Mouse (Mus musculus) retina, adult 2 months (tissue): ENCODE data around the gene Phf21b.
"Not testable (repeated sequence)": the region's sequence is repeated elsewhere in the genome, so short reads cannot be mapped to it uniquely, and the experiment has no call there.

Experiments used
- DNase-seq: peaks from one replicate; pipeline ENCODE4 v3.0.0-alpha.2; 2012; ENCODE audit warnings: low read depth, low spot score

Phf21b gene

GRCm38 (mm10) chr15:84775421-84776174 lies 80.3 kb downstream of the Phf21b start:
- no peak for DNase-seq

DNA sequence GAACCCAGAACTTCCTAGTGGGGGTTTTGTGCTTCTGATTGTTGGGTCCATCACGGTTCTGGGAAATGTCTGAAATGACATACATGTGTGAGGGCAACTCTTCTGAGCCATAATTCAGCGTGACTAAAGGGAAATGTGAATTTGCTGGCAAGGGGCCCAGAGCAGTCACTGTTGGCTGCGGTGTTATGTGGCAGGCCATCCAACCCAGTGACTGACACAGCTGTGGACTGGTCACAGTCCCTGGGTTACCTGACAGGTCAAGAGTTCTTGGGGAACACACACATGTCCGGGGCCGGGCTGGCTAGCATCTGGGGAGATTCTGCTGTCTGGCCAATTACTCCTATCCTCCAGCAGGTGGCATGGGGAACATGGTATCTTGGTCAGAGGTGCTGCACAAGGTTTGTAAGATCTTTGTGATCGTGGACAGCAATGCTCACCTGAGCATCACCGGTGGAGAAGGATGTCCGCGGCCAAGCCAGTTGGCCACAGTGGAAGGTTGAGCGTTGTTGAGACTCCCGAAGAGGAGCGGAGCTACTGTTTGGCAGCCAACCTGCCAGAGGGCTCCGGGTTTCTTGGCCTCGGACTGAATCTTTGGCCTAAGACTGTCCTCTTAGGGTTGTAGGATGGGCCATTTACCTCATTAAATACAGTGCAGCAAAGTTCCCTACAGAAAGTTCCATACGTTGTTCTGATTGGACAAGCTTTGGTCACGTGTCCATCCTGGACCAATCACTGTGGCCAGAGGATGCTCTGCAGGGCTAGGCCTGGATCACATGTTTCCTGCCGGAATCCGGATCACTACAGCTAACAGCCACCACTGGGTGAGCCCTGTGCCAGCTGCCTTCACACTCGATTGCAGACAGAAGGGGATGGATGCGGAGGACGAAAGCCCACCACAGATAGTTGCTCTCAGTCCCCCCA lies 83.4 kb downstream of the Phf21b start:
- DNase-seq, result no peak

DNA sequence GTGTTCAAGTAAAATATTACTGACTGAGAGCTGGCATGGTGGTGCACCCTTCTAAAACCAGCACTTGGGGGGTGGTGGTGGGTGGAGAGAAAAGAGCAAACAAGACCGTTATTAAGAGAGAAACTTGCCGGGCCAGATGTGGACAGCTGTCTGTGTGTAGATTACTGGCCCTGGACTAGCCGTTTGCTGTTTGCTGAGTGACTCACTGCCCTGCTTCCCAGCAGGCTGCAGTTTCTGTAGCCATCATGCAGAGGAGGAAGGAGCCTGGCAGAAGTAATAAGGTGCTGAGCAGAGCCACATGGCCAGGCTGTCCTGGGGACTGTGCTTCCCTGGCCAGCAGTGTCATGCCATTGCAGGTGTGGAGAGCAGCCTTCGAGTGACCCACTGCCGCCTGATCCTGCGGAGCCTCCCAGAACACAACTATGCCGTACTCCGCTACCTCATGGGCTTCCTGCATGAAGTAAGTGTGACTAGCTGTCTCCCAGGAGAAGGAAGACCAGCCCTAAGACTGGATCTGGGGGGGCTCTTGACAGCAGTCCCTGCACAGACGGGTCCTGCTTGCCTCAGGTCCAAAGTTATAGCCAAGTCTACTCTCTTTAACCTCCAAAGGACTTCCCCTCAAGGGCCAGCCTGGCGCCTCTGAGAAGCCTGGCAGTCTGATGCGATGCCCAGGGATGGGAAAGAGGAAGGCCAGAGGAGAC lies 86.1 kb downstream of the Phf21b start:
- no peak for DNase-seq

- not testable (repeated sequence) for DNase-seq
Measured at GRCm38 (mm10) chr15:84768531-84768930, 87.3 kb downstream of the Phf21b start.

GRCm38 (mm10) chr15:84766621-84767020 lies 89.2 kb downstream of the Phf21b start:
- no peak for DNase-seq

GRCm38 (mm10) chr15:84763423-84763812 lies 92.4 kb downstream of the Phf21b start:
- DNase-seq, result no peak

- DNase-seq, result no peak
Measured at GRCm38 (mm10) chr15:84762712-84763422, 93.0 kb downstream of the Phf21b start.

GRCm38 (mm10) chr15:84758493-84758892 lies 97.4 kb downstream of the Phf21b start:
- DNase-seq, result no peak

DNA sequence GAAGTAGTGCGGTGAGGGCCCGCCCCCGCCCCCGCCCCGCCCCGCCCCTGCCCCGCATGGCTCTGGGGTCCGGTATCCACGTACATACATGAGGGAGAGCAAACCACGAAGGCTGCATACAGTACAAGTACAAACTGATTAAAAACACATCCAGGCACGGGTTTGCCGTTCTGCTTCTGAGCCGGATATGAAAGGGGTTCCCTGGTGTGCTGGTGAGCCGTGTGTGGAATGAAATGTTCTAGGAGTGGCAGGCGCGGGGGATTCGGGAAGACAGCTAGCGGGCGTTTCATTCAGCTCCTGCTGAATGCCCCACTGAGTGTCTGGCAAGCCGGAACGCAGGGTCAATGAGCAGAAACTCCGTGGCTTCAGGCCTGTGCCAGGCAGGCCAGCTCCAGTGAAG lies 99.4 kb downstream of the Phf21b start:
- DNase-seq, result no peak

DNA sequence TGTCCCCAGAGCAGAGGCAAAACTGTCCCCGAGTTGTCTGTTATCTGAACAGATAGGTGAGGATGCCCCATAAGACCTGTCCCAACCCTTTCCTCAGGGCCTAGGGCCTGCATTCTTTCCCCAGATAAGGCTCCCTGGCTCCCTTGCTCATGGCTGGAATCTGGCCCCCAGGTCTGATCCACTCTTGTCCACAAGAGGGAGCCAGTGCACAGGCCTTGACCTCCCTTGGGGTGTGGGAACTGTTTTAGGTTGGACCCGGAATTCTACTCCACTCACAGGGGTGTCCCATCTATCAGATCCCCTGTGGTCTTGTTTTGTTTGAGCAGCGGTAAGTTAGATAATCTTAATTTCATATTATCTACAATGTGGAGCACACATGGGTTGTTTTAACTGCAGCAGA lies 100.9 kb downstream of the Phf21b start:
- peak; percentile 44 for DNase-seq

DNA sequence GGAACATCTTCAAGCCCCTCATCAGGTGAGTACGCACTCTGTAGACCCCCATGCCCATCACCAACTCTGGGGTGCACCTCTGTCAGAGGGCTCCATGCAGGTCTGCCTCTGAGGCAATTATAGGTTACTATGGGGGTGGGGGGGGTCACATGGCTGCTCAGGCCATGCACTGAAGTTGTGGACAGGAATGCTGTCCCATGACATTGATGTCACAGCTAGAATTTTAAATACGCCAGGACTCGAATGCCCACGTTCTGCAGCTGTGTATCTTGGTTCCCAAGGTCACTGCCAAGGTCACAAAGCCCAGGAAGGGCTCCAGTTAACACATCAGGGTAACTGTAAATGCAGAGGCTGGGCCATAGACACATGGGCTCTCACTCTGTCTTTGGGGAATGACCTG lies 110.0 kb downstream of the Phf21b start:
- no peak for DNase-seq

- DNase-seq, result no peak
Measured at GRCm38 (mm10) chr15:84744308-84744707, 111.5 kb downstream of the Phf21b start.

DNA sequence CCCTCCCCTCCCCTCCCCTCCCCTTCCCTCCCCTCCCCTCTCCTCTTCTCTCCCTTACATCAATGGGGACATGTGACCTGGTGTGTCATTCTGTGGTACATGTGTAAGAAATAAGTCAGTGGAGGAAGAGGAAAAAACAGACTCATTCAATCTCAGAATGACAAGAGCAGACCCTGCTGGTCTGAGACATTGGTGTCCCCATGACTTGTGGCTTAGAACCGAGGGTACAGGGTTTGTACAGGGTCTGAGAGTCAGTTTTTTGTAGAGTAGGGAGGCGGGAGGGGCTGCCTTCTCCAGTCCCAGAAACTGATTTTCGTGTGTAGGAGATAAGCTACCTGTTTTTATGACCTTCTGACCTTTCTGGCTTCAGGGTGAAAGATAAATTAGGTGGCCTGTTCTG lies 112.5 kb downstream of the Phf21b start:
- no peak for DNase-seq

- DNase-seq, result no peak
Measured at GRCm38 (mm10) chr15:84741573-84741972, 114.3 kb downstream of the Phf21b start.

DNA sequence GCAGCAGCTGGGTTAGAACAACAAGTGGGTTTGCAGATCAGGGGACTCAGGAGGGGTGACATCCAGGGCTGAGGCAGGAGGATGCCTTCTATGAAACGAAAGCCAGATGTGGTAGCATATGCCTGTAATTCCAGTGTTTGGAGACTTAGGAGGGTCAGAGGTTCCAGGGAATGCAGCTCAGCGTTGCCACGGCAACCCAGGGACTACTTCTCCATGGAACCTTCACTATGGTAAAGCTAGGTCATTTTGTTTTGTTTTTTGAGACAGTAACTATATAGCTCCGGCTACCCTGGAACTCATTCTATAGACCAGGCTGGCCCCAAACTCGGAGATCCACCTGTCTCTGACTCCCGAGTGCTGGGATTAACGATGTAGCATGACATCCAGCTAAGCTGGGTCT lies 117.6 kb downstream of the Phf21b start:
- DNase-seq, result no peak

DNA sequence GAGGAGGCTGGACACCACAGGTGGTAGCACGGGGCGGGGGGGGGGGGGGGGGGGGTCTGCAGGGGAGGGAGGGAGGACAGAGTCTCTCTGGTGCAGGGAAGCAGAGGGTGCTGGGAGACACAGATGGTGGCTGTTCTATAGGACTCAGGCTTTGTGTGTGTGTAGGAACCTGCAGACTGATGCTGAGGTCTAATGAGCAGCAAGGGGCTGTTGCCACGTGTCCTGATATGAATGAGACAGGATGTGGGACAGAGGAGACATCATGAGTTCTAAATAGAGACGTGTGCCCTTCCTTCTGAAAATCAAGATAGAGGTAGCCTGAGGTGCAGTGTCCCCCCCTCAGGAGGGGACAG lies 118.9 kb downstream of the Phf21b start:
- no peak for DNase-seq

GRCm38 (mm10) chr15:84736346-84736993 lies 119.4 kb downstream of the Phf21b start:
- DNase-seq, result no peak
